Mouse (Mus musculus) embryonic facial prominence, embryonic 15.5 days (tissue): ENCODE measurements at regions not wholly inside any gene's neighbourhood (a gene's known extent, or its start where the extent isn't known, plus 50 kb on each side); places are given as distances from the start of the nearest gene placed in this dataset.

Source experiments
- ATAC-seq: fragments of 200-750 bp; cut with Nextera tagmentation; 2 replicates; pipeline ENCODE4 v1.8.0; 2017; ENCODE audit warnings: low read depth, moderate TSS enrichment; ENCODE audit not compliant: insufficient number of reproducible peaks, low FRiP score, low TSS enrichment
- H3K27ac ChIP-seq: fragments of 300-500 bp; sonication (generic); replicated peaks from 2 replicates; pipeline ENCODE4 v1.5.1; 2015; ENCODE audit warnings: mild to moderate bottlenecking, inconsistent platforms
- H3K27me3 ChIP-seq: fragments of 300-500 bp; sonication (generic); 2 replicates; pipeline ENCODE4 v1.6.1; 2015; ENCODE audit warnings: inconsistent platforms
- H3K36me3 ChIP-seq: fragments of 300-500 bp; sonication (generic); 2 replicates; pipeline ENCODE4 v1.6.1; 2015; ENCODE audit warnings: mild to moderate bottlenecking, inconsistent platforms
- H3K4me1 ChIP-seq: fragments of 300-500 bp; sonication (generic); 2 replicates; pipeline ENCODE4 v1.6.1; 2015; ENCODE audit warnings: inconsistent platforms
- H3K4me2 ChIP-seq: fragments of 300-500 bp; sonication (generic); replicated peaks from 2 replicates; pipeline ENCODE4 v1.6.1; 2015; ENCODE audit warnings: mild to moderate bottlenecking, inconsistent platforms
- H3K4me3 ChIP-seq: fragments of 300-500 bp; sonication (generic); replicated peaks from 2 replicates; pipeline ENCODE4 v1.5.1; 2015; ENCODE audit warnings: mild to moderate bottlenecking, inconsistent platforms
- H3K9ac ChIP-seq: fragments of 300-500 bp; sonication (generic); 2 replicates; pipeline ENCODE4 v1.6.1; 2015; ENCODE audit warnings: inconsistent platforms
- H3K9me3 ChIP-seq: fragments of 300-500 bp; sonication (generic); replicated peaks from 2 replicates; pipeline ENCODE4 v1.6.1; 2016; ENCODE audit warnings: inconsistent platforms
- WGBS: fragments of 180-500 bp; shearing (Covaris S2); methylation state at CpG from one replicate; pipeline ENCODE4 v1.1.7; 2015; 5-methylcytosine and 5-hydroxymethylcytosine counted together

DNA sequence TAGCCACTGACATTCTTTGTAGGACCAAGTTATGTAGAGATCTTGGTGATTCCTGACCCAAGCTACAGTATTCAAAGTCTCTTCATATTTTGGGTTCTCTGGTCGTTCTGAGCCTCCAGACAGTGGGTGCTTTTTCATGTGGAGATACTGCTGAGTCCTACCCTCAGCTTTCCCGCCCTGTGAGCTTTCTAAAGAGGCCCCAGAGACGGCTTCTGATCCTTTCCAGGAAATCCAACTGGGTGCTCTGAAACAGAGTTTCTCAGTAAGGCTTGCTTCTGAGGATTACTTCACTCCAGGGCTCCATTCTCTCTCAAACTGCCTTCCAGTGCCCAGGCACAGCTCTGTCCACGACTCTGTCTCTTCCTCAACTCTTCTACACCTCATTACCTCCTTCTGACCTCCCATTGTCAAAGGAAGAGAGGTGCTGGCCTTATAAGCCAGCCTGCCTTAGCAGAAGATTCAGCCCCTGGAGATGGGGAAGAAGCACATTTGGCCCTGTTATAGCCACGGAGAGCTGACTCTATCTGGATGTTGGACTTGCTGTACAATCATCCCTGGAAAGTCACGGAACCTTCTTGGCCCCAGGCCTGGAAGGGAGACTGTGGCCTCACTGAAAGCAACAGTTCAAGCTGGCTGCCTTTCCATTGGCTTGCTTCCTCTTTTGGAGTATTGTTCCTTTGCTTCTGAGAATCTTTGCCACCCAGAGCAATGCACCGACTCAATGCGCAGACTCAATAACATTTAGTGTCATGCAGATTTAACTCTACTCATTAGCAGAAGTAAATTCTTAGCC, 1306.9 kb upstream of the A1bg start:
- H3K9me3 ChIP-seq, result no peaks in the 10 kb centered on the region
- no peaks in the 10 kb centered on the region for H3K27me3 ChIP-seq
- H3K36me3 ChIP-seq, result no peaks in the 10 kb centered on the region
- no peak overlapping the region for H3K4me3 ChIP-seq
- no peak overlapping the region for H3K27ac ChIP-seq
- H3K4me1 ChIP-seq, result no peaks in the 10 kb centered on the region
- no peak overlapping the region for H3K4me2 ChIP-seq
- WGBS, result 79% methylated on average over 8 of the region's 8 CpGs
- ATAC-seq, result no peak
- no peak overlapping the region for H3K9ac ChIP-seq

- no peak overlapping the region for H3K9ac ChIP-seq
- H3K4me1 ChIP-seq, result no peaks in the 10 kb centered on the region
- H3K27me3 ChIP-seq, result no peaks in the 10 kb centered on the region
- H3K4me2 ChIP-seq, result no peak overlapping the region
- ATAC-seq, result no peak
- H3K27ac ChIP-seq, result no peak overlapping the region
- no peaks in the 10 kb centered on the region for H3K9me3 ChIP-seq
- H3K4me3 ChIP-seq, result no peak overlapping the region
- 94% methylated on average over 3 of the region's 3 CpGs for WGBS
- no peaks in the 10 kb centered on the region for H3K36me3 ChIP-seq
These were observed 1306.2 kb upstream of the A1bg start for GRCm38 (mm10) chr15:62229023-62229422.

DNA sequence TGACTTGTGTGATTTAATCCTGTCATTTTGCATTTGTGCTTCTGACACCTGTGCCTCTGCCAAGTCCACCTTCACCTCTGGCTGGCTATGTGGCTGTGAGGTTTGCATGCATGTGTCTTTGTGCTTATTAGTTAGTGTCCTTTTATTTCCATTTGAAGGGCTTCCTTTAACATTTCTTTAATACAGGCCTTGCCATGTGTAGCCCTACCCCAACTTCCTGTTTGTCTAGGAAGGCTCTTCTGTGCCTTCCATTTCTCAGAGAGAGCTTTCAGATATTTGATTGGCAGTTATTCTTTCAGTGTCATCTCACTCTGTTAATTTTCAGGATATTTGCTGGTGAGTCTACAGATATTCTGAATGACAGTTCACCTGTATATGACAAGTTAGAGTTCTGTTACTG, 1302.0 kb upstream of the A1bg start:
- no peak for ATAC-seq
- H3K27me3 ChIP-seq, result no peaks in the 10 kb centered on the region
- H3K9me3 ChIP-seq, result no peaks in the 10 kb centered on the region
- no peak overlapping the region for H3K27ac ChIP-seq
- no peak overlapping the region for H3K4me2 ChIP-seq
- H3K4me3 ChIP-seq, result no peak overlapping the region
- H3K4me1 ChIP-seq, result no peaks in the 10 kb centered on the region
- no peak overlapping the region for H3K9ac ChIP-seq
- no peaks in the 10 kb centered on the region for H3K36me3 ChIP-seq

DNA sequence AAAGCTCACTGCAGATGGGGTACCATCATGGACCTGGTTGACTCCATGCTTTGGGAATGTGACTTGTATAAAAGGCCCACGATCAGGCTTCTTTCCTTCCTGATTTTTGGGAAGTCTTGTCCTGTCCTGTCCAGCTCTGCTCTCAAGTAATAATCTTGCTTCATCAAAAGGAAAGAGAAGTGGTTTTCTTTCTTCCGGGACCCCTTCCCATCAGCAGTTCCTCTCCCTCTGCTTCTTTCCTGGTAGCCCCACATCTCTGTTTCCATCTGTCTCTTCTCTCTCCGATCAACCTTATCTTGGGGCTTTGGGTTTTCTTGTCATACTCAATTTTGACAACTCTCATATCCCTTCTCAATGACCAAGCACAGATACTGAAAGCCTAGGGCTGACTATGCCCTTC, 1301.4 kb upstream of the A1bg start:
- ATAC-seq, result no peak
- Histone ChIP-seq H3K27ac (no peak overlapping the region), H3K4me2 (no peak overlapping the region), H3K4me3 (no peak overlapping the region), H3K4me1 (no peaks in the 10 kb centered on the region), H3K9me3 (no peaks in the 10 kb centered on the region), H3K27me3 (no peaks in the 10 kb centered on the region), H3K36me3 (no peaks in the 10 kb centered on the region), H3K9ac (no peak overlapping the region)
- WGBS, result 96% methylated on average over 3 of the region's 3 CpGs

GRCm38 (mm10) chr15:62223156-62223840, 1300.5 kb upstream of the A1bg start:
- H3K36me3 ChIP-seq, result no peaks in the 10 kb centered on the region
- H3K4me3 ChIP-seq, result no peak overlapping the region
- WGBS, result 91% methylated on average over 6 of the region's 6 CpGs
- no peaks in the 10 kb centered on the region for H3K9me3 ChIP-seq
- H3K27ac ChIP-seq, result no peak overlapping the region
- no peaks in the 10 kb centered on the region for H3K27me3 ChIP-seq
- no peaks in the 10 kb centered on the region for H3K4me1 ChIP-seq
- no peak overlapping the region for H3K4me2 ChIP-seq
- H3K9ac ChIP-seq, result no peak overlapping the region
- ATAC-seq, result no peak

DNA sequence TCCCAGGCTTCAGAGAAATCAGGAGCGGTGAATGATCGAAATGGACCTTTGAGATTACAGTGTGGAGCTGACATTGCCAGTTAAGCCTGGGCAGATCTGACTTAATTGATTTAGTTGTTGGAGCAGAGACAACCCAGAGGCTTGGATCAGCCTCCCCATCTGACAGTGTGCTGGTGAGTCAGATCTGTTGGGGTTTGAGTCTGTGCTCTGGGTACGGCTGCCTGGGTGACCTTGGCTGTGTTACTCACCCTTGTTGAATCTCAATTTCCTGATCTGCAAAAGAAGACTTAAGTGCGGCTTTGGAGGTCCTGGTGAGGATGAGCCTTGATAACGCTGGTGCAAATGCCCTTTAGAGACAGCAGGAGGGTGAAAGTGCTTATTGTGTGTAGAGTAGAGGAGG, 1299.9 kb upstream of the A1bg start:
- Histone ChIP-seq H3K4me3 (no peak overlapping the region), H3K4me2 (no peak overlapping the region), H3K9ac (no peak overlapping the region), H3K9me3 (no peaks in the 10 kb centered on the region), H3K27me3 (no peaks in the 10 kb centered on the region), H3K4me1 (no peaks in the 10 kb centered on the region), H3K36me3 (no peaks in the 10 kb centered on the region), H3K27ac (no peak overlapping the region)
- no peak for ATAC-seq
- WGBS, result 79% methylated on average over 5 of the region's 5 CpGs

- no peak for ATAC-seq
- no peak overlapping the region for H3K4me3 ChIP-seq
- no peaks in the 10 kb centered on the region for H3K36me3 ChIP-seq
- no peaks in the 10 kb centered on the region for H3K9me3 ChIP-seq
- no peak overlapping the region for H3K27ac ChIP-seq
- H3K4me1 ChIP-seq, result no peaks in the 10 kb centered on the region
- no peak overlapping the region for H3K4me2 ChIP-seq
- WGBS, result 90% methylated on average over 6 of the region's 6 CpGs
- H3K27me3 ChIP-seq, result no peaks in the 10 kb centered on the region
- H3K9ac ChIP-seq, result no peak overlapping the region
These were observed 1299.4 kb upstream of the A1bg start for GRCm38 (mm10) chr15:62222201-62222600.

DNA sequence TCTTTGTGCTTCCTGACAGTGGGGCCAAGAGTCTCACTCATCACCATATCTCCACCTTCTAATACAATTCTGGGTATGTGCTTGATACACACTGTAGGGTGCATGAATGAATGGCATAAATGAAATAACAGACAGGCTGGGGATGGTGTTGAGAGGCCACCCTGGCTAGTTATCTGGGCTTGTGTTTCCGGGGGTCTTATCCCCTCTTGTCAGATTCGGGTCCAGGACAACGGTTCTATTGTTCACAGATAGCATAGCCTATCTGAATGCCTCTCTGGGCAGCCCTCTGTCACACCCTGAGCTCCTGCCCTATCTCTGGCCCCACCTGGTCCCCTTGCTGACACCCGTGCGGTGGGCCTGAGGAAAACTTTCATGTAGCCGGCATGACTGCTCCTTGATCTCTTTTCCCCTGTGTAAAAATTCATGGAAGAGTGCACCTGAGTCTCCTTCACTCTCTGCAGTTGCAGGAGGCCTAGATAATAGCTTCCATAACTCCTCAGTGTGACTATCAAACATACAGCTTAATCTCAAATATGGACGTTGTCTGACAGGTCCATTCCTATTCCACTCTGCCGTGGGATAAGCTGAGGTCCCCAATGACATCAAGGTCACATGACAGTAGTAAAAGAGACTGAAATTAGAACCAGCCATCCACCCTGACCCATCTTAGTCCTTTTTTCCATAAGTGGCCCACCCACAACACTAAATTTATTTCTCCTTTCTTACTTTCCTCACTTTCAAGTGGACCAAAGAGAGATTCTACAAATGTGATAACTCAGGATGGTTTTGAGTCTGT, 1298.4 kb upstream of the A1bg start:
- Histone ChIP-seq H3K4me2 (no peak overlapping the region), H3K27ac (no peak overlapping the region), H3K27me3 (no peaks in the 10 kb centered on the region), H3K9ac (no peak overlapping the region), H3K36me3 (no peaks in the 10 kb centered on the region), H3K4me1 (no peaks in the 10 kb centered on the region), H3K4me3 (no peak overlapping the region), H3K9me3 (no peaks in the 10 kb centered on the region)
- WGBS, result 75% methylated on average over 8 of the region's 8 CpGs
- ATAC-seq, result no peak

DNA sequence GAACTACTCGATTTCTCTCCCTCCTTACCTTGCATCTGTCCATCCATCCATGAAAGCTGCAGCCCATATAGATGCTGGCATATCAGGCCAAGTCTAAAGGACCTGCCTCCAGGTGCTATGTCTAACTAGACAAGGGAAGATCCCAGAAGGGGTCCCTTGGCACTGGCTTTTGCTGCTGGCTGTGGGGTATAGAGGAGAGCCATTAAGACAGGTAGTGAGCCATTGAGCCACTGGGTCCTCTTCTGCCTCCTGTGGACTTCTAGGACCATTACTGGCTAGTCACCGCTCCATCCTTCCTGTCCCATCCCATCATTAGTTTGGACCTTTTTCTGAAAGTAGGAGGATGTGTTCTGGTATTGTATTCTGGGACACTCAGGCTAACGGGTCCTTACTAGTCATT, 1297.8 kb upstream of the A1bg start:
- Histone ChIP-seq H3K36me3 (no peaks in the 10 kb centered on the region), H3K4me3 (no peak overlapping the region), H3K9ac (no peak overlapping the region), H3K4me2 (no peak overlapping the region), H3K9me3 (no peaks in the 10 kb centered on the region), H3K27ac (no peak overlapping the region), H3K4me1 (no peaks in the 10 kb centered on the region), H3K27me3 (no peaks in the 10 kb centered on the region)
- 84% methylated on average over 3 of the region's 3 CpGs for WGBS
- ATAC-seq, result no peak

- Histone ChIP-seq H3K27ac (no peak overlapping the region), H3K27me3 (no peaks in the 10 kb centered on the region), H3K36me3 (no peaks in the 10 kb centered on the region), H3K4me2 (no peak overlapping the region), H3K4me1 (no peaks in the 10 kb centered on the region), H3K9me3 (no peaks in the 10 kb centered on the region), H3K4me3 (no peak overlapping the region), H3K9ac (no peak overlapping the region)
- ATAC-seq, result no peak
- 91% methylated on average over 9 of the region's 9 CpGs for WGBS
These were observed 1297.2 kb upstream of the A1bg start for GRCm38 (mm10) chr15:62219934-62220540.

DNA sequence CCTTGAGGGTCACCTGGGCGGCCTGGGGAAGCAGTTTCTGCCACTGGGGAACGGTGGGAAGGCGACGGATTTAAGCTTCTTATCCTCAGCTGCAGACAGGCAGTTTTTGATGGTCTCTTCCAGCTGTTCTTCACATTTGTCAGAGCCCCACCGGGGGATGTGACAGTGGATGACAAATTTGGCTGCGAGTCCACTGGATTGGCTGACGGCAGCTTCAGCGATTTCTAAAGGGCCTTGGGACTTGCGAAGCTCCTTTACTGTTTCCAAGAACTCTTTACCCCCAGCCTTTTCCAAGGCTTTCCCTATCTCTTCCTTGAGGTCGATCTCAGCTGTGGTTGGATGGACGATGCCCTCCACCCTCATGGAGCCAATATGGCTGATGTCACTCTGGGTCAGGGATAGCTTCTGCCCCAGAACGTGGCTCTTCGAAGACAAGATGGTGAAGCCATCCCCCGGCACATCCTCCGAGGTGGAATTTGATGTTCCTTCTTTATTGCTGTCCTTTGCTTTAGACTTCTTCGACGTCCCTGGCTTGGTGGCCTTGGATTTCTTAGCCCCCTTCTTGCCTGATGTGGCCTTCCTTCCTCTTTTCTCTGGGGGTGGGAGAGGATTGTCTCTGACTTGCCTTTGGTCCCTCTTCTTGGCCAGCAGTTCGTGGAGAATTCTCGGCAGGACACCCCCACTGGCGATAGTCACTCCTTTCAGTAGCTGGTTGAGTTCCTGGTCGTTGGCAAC, 1295.7 kb upstream of the A1bg start:
- Histone ChIP-seq H3K4me1 (no peaks in the 10 kb centered on the region), H3K27me3 (no peaks in the 10 kb centered on the region), H3K36me3 (no peaks in the 10 kb centered on the region), H3K4me2 (no peak overlapping the region), H3K9ac (no peak overlapping the region), H3K27ac (no peak overlapping the region), H3K9me3 (no peaks in the 10 kb centered on the region), H3K4me3 (no peak overlapping the region)
- ATAC-seq, result no peak
- 89% methylated on average over 21 of the region's 21 CpGs for WGBS
